ENCODE assay signal across 27 mouse cellular contexts in genomic region chr13:49586062-49586461, GRCm38 (mm10). TPM values are rescaled to one million over a fixed set of nuclear protein-coding genes. Genes with fewer than 3 reads are reported as not detected.
DNase-seq lines count a peak whose midpoint lies in the region; ATAC-seq and TF ChIP-seq lines count a peak whose summit lies in the region.
"Had no signal": no experiment of that assay in that cellular context is flagged by ENCODE, and none has a peak within 500 bp of the region (broad histone marks: within the 10 kb centered on the region; RNA-seq: fewer than 3 reads in every experiment).

No protein-coding gene starts in this region.

- no peak overlapping the region for H3K4me2 ChIP-seq in heart, postnatal 0 days (ENCODE audit: low read depth, low read length)
- no peak overlapping the region for H3K4me2 ChIP-seq in CH12.LX (ENCODE audit: insufficient read depth, low read depth, poor library complexity, severe bottlenecking)
- H3K4me2 ChIP-seq: forebrain, embryonic 12.5 days; hindbrain, embryonic 13.5 days; limb, embryonic 12.5 days; liver, embryonic 11.5 days; midbrain, embryonic 12.5 days had no signal

- H3K27me3 ChIP-seq in heart, postnatal 0 days (ENCODE audit: control insufficient read depth, insufficient read depth, low read length) = no peaks in the 10 kb centered on the region
- no peaks in the 10 kb centered on the region for H3K27me3 ChIP-seq in heart, embryonic 10.5 days (ENCODE audit: insufficient read depth, poor library complexity, severe bottlenecking)
- no peaks in the 10 kb centered on the region for H3K27me3 ChIP-seq in CH12.LX (replicated peaks)
- H3K27me3 ChIP-seq: forebrain, embryonic 12.5 days; hindbrain, embryonic 13.5 days; limb, embryonic 12.5 days; midbrain, embryonic 12.5 days; Patski had no signal

- DNase-seq in heart, postnatal 0 days (ENCODE audit: low spot score) = peak; percentile 22
- no peak for DNase-seq in heart, embryonic 10.5 days (ENCODE audit: low spot score)
- DNase-seq in CH12.LX (ENCODE audit: extremely low read depth) (no peak), adipocyte (ENCODE audit: low spot score) (peak; percentile 33)
- peak; percentile 2 for DNase-seq in telencephalon, adult 2 months (ENCODE audit: low read depth, low spot score)
- DNase-seq in urinary bladder, postnatal 4 days (ENCODE audit: low spot score in 2 of 2) = no peak
- DNase-seq: adrenal gland, postnatal 25 days; cerebellum, adult 2 months; cerebellum, postnatal 14 days; forebrain, postnatal 0 days; heart, postnatal 4 days; kidney, adult 8-10 months; kidney, postnatal 14 days; layer of hippocampus, adult 9-11 months; lung, postnatal 36 days; retina, postnatal 1 day; thymus, postnatal 4 days had no signal

- ATAC-seq in heart, postnatal 0 days (ENCODE audit: insufficient read depth, low read depth) = no peak
- ATAC-seq: forebrain, postnatal 0 days; intestine, embryonic 16.5 days; Patski had no signal

- 86% methylated on average over 6 of the region's 6 CpGs for WGBS in heart, postnatal 0 days
- WGBS in heart, embryonic 10.5 days = 95% methylated on average over 6 of the region's 6 CpGs

- H3K4me1 ChIP-seq in heart, postnatal 0 days (ENCODE audit: control insufficient read depth, insufficient read depth) = 0 out of 2 replicates have a peak, but pooled peaks cover 2% of the 10 kb centered on the region
- no peaks in the 10 kb centered on the region for H3K4me1 ChIP-seq in heart, embryonic 10.5 days
- H3K4me1 ChIP-seq in CH12.LX (ENCODE audit: control insufficient read depth in 1 of 2, insufficient read depth in 2 of 2) = peaks cover 0 to 5% of the 10 kb centered on the region in 2 experiments; a peak in 1 of 4 replicates
- H3K4me1 ChIP-seq: forebrain, embryonic 12.5 days; hindbrain, embryonic 13.5 days; midbrain, embryonic 12.5 days had no signal

- H3K9me3 ChIP-seq in heart, postnatal 0 days (replicated peaks; ENCODE audit: control insufficient read depth, low read length) = no peaks in the 10 kb centered on the region
- no peaks in the 10 kb centered on the region for H3K9me3 ChIP-seq in heart, embryonic 10.5 days
- no peaks in the 10 kb centered on the region for H3K9me3 ChIP-seq in CH12.LX (replicated peaks; ENCODE audit: low read length)
- H3K9me3 ChIP-seq: forebrain, embryonic 12.5 days; G1E; hindbrain, embryonic 13.5 days; limb, embryonic 12.5 days; midbrain, embryonic 12.5 days had no signal

- dilution Hi-C loops in CH12.LX (cut with MboI; ENCODE audit: extremely low pct_ligation_motif_present, extremely low pct_unique_long_range_greater_than_20kb, low sequenced_read_pairs) = no loop called here

- no peak for TF ChIP-seq POLR2A in CH12.LX (IDR thresholded peaks at IDR 0.05; ENCODE audit: low read depth, low read length)

- no peaks in the 10 kb centered on the region for H3K36me3 ChIP-seq in heart, postnatal 0 days (replicated peaks; ENCODE audit: control insufficient read depth, insufficient read depth, low read length)
- no peaks in the 10 kb centered on the region for H3K36me3 ChIP-seq in heart, embryonic 10.5 days
- H3K36me3 ChIP-seq in CH12.LX (replicated peaks in 1 of 2; ENCODE audit: control insufficient read depth in 1 of 2, insufficient read depth in 1 of 2, low read length in 1 of 2) = no peaks in the 10 kb centered on the region
- H3K36me3 ChIP-seq: forebrain, embryonic 12.5 days; G1E; hindbrain, embryonic 13.5 days; limb, embryonic 12.5 days; midbrain, embryonic 12.5 days had no signal

- TF ChIP-seq RAD21 in CH12.LX (IDR thresholded peaks at IDR 0.05; ENCODE audit: low read depth, low read length) = no peak

- in situ Hi-C loops in CH12.LX (cut with MboI; ENCODE audit: low pct_ligation_motif_present, low pct_unique_long_range_greater_than_20kb, low sequenced_read_pairs) = no loop called here

- H3K4me3 ChIP-seq in heart, postnatal 0 days (ENCODE audit: low read depth, low read length) = no peak overlapping the region
- no peak overlapping the region for H3K4me3 ChIP-seq in heart, embryonic 10.5 days
- no peak overlapping the region for H3K4me3 ChIP-seq in CH12.LX (replicated peaks in 1 of 3; ENCODE audit: low read depth in 2 of 3, low read length in 2 of 3, poor library complexity in 1 of 3)
- H3K4me3 ChIP-seq: forebrain, embryonic 12.5 days; hindbrain, embryonic 13.5 days; limb, embryonic 12.5 days; midbrain, embryonic 12.5 days had no signal

- TF ChIP-seq EP300 in heart, postnatal 0 days (IDR thresholded peaks at IDR 0.05; ENCODE audit: low read depth) = no peak
- peak; percentile 37; the same call in 1 of the 2 replicates for TF ChIP-seq EP300 in CH12.LX (IDR thresholded peaks at IDR 0.05; ENCODE audit: low read length)

- H3K27ac ChIP-seq in heart, postnatal 0 days (ENCODE audit: low read depth) = peak overlapping the region; percentile 15; the same call in 1 of the 2 replicates
- no peak overlapping the region for H3K27ac ChIP-seq in heart, embryonic 10.5 days
- H3K27ac ChIP-seq in CH12.LX (ENCODE audit: insufficient read depth, low read depth) = no peak overlapping the region
- H3K27ac ChIP-seq: forebrain, embryonic 12.5 days; hindbrain, embryonic 13.5 days; limb, embryonic 12.5 days; midbrain, embryonic 12.5 days; stomach, postnatal 0 days had no signal

- H3K9ac ChIP-seq in heart, postnatal 0 days (replicated peaks; ENCODE audit: low read depth, low read length) = no peak overlapping the region
- no peak overlapping the region for H3K9ac ChIP-seq in CH12.LX (ENCODE audit: insufficient read depth, low read depth)
- H3K9ac ChIP-seq: forebrain, embryonic 12.5 days; forebrain, postnatal 0 days; hindbrain, embryonic 13.5 days; limb, embryonic 12.5 days; midbrain, embryonic 12.5 days had no signal

- no peaks in the 10 kb centered on the region for H3K79me2 ChIP-seq in CH12.LX (replicated peaks; ENCODE audit: control insufficient read depth, extremely low read depth, insufficient read depth, poor library complexity, severe bottlenecking)

- no peak for TF ChIP-seq CTCF in heart, postnatal 0 days (IDR thresholded peaks at IDR 0.05; ENCODE audit: low read depth)
- TF ChIP-seq CTCF in CH12.LX (conservative IDR thresholded peaks at IDR 0.05 in 1 of 2, IDR thresholded peaks at IDR 0.05 in 1 of 2; ENCODE audit: low read depth in 2 of 2, low read length in 2 of 2) = no peak

TF ChIP-seq in CH12.LX, 34 proteins besides CTCF, POLR2A, EP300 and RAD21:
- peak; percentile 55 for TF ChIP-seq JUND (conservative IDR thresholded peaks at IDR 0.05; ENCODE audit: low read depth, low read length)
- TF ChIP-seq IRF4 (IDR thresholded peaks at IDR 0.05; ENCODE audit: low read depth, low read length) = peak; percentile 49; the same call in 1 of the 2 replicates
- TF ChIP-seq CHD2 (IDR thresholded peaks at IDR 0.05; ENCODE audit: low read length) = no peak

RNA-seq across cellular contexts. Expression of gene Omd, which starts 3.8 kb away (rescaled TPM):
- not detected in 2 replicates for total RNA-seq in heart, postnatal 0 days (2014; rRNA removed; ENCODE audit: low replicate concordance)
- polyA plus RNA-seq in heart, postnatal 0 days (2015; fragmentation: Nextera tagmentation; extraction: Ambion mirVana) = 0.43 and 0.59 TPM in 2 replicates
- polyA plus RNA-seq in heart, embryonic 10.5 days (2016; fragmentation: Nextera tagmentation; extraction: Ambion mirVana) = 0.65 and 1.0 TPM in 2 replicates
- not detected in 2 replicates for total RNA-seq in CH12.LX (2012; rRNA removed)
- total RNA-seq in CH12.LX (2014; rRNA removed) = not detected in 2 replicates
- 0.25 and 0.37 TPM in 2 replicates for polyA plus RNA-seq in CH12.LX (2012; ENCODE audit: insufficient read length, low read depth)
- total RNA-seq: megakaryocyte, adult 5-6 weeks had no signal
- polyA plus RNA-seq: G1E had no signal

RNA-seq across cellular contexts. Expression of gene Ogn, which starts 21.8 kb away (rescaled TPM):
- 47.4 and 71.8 TPM in 2 replicates for total RNA-seq in heart, postnatal 0 days (2014; rRNA removed; ENCODE audit: low replicate concordance)
- 60.5 and 61.7 TPM in 2 replicates for polyA plus RNA-seq in heart, postnatal 0 days (2015; fragmentation: Nextera tagmentation; extraction: Ambion mirVana)
- polyA plus RNA-seq in heart, embryonic 10.5 days (2016; fragmentation: Nextera tagmentation; extraction: Ambion mirVana) = 1.3 and 2.1 TPM in 2 replicates
- total RNA-seq in CH12.LX (2012; rRNA removed) = not detected in 2 replicates
- not detected in 2 replicates for total RNA-seq in CH12.LX (2014; rRNA removed)
- not detected in 2 replicates for polyA plus RNA-seq in CH12.LX (2012; ENCODE audit: insufficient read length, low read depth)
- polyA plus RNA-seq: G1E had no signal

RNA-seq across cellular contexts. Expression of gene Aspn, which starts 41.8 kb away (rescaled TPM):
- 45.8 and 67.5 TPM in 2 replicates for total RNA-seq in heart, postnatal 0 days (2014; rRNA removed; ENCODE audit: low replicate concordance)
- 56.0 and 62.7 TPM in 2 replicates for polyA plus RNA-seq in heart, postnatal 0 days (2015; fragmentation: Nextera tagmentation; extraction: Ambion mirVana)
- 0.21 TPM in 2 replicates for polyA plus RNA-seq in heart, embryonic 10.5 days (2016; fragmentation: Nextera tagmentation; extraction: Ambion mirVana)
- total RNA-seq in CH12.LX (2012; rRNA removed) (not detected in 2 replicates), CH12.LX (2014; rRNA removed) (not detected in 2 replicates)
- 0.23 and 0.27 TPM in 2 replicates for polyA plus RNA-seq in CH12.LX (2012; ENCODE audit: insufficient read length, low read depth)
- total RNA-seq: G1E; megakaryocyte, adult 5-6 weeks had no signal
- polyA plus RNA-seq: G1E, Patski had no signal

Comparison
In these comparisons a context has a peak if more than half of its experiments do, and no peak if none do; other contexts are left out.
1. DNase-seq: peak in heart, postnatal 0 days (single experiment), adipocyte (single experiment) and telencephalon, adult 2 months (single experiment); none in heart, embryonic 10.5 days (single experiment), CH12.LX (single experiment) and urinary bladder, postnatal 4 days (0 of 2).
2. RNA of gene Ogn, which starts 21.8 kb away (polyA plus RNA-seq): 60.5 to 61.7 TPM in heart, postnatal 0 days; 1.3 to 2.1 TPM in heart, embryonic 10.5 days and not detected in CH12.LX; every median in the first group is over 10 times any median in the second.
3. RNA of gene Aspn, which starts 41.8 kb away (polyA plus RNA-seq): 56.0 to 62.7 TPM in heart, postnatal 0 days; 0.23 to 0.27 TPM in CH12.LX and 0.21 TPM in heart, embryonic 10.5 days; every median in the first group is over 10 times any median in the second.